Mouse (Mus musculus): ENCODE results near the gene Acly.
A peak's percentile ranks its signal among the peaks of the same experiment; 100 is the strongest.
"Not testable (repeated sequence)": the region's sequence is repeated elsewhere in the genome, so short reads cannot be mapped to it uniquely, and the experiment has no call there.

Acly gene

DNA sequence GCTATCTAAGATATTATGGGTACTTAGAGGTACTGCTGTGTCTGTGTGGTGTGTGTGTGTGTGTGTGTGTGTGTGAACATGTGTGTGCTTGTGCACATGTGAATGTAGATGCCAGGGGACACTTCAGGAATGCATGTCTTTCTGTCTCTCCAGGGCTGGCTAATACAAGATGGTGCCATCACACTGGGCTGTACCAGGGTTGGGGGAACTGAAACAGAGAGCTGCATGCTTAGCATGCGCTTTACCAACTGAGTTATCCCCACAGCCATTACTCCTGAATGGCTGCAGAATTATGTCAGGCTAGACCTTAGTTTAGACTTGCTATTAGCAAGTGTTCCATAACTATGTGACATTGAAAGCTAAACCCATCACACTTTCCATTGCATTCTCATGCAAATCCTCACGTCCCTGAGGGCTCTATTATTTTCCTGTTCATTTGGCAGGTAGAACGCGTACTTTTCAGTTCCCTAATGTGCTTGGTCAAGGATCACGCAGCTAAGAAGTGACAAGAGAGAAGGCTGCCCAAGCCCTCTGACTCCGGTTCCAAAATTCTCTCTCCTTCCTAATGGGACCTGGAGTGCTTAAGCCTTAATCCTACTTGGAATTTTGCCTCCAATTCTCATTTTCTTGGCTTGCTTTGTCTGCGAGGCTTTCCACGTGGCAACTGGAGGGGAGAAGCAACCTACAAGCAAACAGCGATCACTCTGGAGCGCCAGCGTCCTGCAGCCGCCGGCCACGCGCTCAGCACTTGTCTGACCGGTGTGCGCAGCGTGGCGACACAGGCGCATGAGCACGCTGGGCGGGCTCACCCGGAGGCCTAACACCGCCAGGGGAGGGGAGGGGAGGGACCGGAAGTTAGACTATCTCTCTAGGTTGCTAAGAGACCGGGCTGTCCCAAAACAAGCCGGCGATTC, 17.3 kb upstream of the Acly start, which contains the start of gene Ttc25:
Ttc25 (plus strand) TSS at position 776 of the 914 bp plus-strand sequence.
- DNase-seq (ENCODE audit: low spot score) = peak; percentile 95

- no peak for DNase-seq (ENCODE audit: low spot score)
Observed at GRCm38 (mm10) chr11:100541577-100541976, 13.8 kb upstream of the Acly start.

DNA sequence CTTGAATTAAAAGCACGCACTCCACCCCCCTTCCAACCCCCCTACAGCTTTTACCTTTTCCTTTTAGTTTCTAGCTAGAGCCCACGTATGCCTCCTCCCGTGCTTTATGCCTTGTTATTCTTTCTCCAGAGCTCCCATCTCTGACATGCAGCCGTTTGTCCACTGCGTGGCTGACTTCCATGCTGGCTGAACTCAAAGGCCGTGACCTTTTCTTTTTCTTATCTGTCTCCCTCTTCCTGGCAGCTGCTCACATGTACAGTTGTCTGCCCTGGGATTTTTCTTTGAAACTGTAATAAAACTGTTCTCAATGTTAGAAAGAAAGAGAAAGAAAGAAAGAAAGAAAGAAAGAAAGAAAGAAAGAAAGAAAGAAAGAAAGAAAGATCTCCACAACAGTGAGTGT, 13.2 kb upstream of the Acly start:
- DNase-seq (ENCODE audit: low spot score) = no peak

DNA sequence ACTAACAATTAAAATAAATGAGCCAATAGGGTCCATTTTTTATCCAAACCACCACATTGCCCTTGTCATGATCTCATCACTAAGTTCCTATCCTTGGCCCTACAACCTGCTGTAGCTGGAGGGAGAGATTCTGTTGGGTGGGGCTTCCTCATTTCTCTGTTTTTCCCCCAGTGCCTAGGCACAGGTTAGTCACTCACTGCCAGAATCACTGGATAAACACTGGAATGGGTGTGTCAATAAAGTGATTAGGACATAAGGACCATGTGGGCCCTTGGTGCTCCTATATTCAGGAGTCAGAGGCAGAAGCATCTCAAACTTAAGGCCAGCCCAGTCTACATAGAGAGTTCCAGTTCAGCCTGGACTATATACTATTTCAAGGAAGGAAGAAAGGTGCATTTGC, 8.7 kb upstream of the Acly start:
- no peak for DNase-seq (ENCODE audit: low spot score)

DNA sequence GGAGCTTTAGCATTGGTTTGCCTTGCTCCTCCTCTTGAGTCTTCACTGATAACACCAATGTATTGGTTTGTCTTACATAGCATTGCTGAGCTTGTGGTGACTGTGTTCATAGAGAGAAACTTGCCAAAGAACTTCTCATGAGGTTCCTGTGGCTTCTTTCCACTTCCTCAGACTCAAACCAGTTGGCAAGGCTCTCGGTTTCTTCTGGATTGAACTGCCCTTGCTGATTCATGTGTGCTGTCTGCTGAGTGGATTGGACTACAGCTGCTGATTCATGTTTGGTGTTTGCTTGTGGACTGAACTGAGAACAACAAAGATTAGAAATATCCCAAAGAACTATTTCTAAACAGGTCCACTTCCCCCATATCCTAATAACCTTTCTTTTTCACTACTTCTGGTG, 8.2 kb upstream of the Acly start:
- DNase-seq (ENCODE audit: low spot score) = no peak

DNA sequence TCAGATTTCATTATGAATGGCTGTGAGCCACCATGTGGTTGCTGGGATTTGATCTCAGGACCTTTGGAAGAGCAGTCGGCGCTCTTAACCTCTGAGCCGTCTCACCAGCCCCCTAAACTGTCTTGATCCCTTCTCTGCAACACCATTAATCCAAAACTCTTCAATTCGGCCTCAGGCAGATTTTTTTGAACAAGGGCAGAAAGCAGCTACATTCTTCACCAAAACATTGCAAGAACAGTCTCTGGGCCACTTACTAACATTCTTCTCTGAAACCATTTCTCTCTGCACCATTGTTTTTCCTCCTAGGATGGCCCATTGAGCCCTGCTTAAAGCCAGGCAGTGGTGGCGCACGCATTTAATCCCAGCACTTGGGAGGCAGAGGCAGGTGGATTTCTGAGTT, 7.0 kb upstream of the Acly start:
- not testable (repeated sequence) for DNase-seq (ENCODE audit: low spot score)

DNA sequence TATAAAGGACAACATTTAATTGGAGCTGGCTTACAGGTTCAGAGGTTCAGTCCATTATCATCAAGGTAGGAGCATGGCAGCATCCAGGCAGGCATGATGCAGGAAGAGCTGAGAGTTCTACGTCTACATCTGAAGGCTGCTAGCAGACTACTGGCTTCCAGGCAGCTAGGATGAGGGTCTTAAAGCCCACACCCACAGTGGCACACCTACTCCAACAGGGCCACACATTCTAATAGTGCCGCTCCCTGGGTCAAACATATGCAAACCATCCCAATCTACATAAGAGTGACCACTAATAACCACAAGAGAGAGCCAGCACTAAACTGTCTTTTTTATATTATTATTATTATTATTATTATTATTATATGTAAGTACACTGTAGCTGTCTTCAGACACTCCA, 6.6 kb upstream of the Acly start:
- DNase-seq (ENCODE audit: low spot score) = not testable (repeated sequence)

GRCm38 (mm10) chr11:100533871-100534270, 6.1 kb upstream of the Acly start:
- no peak for DNase-seq (ENCODE audit: low spot score)

- DNase-seq (ENCODE audit: low spot score) = no peak
Observed at GRCm38 (mm10) chr11:100528375-100529165, 770 bp upstream of the Acly start.

DNA sequence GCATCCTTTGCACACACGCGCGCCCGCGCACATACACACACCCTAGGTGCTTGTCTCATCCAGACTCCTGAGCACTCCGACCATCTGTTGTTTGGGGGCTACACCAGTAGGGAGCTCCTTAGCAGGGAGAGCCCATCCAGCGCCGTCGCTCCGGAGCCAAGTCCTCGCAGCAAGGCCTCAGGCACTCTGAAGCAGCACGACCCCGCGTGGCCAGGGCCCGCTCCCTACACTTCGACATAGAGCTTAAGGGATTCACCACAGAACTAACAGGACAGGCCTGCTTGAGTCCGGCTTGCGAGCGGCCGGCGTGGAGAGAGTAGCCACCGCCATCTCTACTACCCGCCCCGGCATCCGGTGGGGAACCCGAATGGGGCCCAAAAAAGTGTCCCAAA, 738 bp downstream of the Acly start:
- DNase-seq (ENCODE audit: low spot score) = peak; percentile 70

DNA sequence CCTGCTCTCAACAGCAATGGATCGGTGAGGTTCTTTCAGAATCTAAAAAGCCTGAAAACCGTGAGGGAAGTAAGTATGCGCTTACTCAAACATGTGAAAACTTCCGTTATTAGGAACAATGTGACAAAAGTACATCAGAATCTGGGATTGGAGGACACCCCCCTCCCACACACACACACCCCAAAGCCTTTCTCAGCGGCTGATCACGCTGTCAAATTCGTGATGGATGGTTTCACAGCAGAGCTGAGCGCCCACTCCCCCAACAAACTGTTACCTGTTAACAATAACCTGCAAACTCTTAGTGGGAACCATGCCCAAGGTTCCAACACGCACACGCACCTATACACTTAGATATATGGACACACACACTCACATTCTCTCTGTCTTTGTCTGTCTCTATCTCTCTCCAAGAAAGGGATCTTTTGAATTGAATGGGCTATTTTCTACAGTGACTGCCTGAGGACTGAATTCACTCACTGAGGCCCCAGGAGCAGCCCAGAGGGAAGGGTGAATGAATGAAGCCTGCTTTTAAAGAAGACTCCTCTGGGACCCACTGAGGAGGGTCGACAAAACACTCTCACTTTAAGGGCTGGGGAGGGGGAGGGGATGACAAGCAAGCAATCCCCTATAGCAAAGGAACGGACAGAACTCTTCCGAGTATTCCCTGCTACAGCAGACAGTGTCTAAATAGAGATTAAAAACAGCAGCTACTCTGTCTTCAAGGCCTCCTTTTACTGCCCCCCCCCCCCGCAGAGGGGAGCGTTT, 1.6 kb downstream of the Acly start:
- no peak for DNase-seq (ENCODE audit: low spot score)

DNA sequence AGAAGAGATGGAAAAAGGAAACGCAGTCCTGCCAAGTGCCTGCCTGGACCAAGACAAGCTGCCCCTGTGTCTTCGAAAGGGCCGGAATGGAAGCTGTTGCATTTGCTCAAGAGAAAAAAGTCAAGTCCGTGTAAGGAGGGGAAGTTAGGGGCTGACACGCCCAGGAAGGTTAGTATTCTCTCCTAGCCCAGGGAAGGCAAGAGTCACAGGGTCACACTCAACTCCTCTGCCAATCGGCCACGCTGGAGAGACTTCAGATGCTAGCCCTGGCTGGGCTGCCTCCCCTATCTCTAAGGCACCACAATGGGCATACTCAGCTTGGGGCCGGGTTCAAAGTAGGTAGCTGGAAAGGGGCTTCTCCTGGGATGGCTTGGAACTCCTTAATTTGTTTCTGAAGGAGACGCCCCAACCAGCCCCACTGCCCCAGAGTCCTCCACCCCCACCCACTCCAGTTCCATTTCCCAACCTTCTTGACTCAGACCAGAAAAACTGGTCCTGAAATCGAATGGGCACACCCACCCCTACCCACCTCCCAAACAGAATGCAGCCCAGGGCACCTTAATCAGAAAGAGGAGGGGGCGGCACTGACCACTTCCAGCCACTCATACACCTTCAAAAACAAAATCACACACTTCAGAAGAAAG, 2.7 kb downstream of the Acly start:
- DNase-seq (ENCODE audit: low spot score) = no peak

- peak; percentile 75 for DNase-seq (ENCODE audit: low spot score)
Observed at GRCm38 (mm10) chr11:100524358-100524757, 3.4 kb downstream of the Acly start.

GRCm38 (mm10) chr11:100520838-100521237, 7.0 kb downstream of the Acly start:
- peak; percentile 89 for DNase-seq (ENCODE audit: low spot score)

DNA sequence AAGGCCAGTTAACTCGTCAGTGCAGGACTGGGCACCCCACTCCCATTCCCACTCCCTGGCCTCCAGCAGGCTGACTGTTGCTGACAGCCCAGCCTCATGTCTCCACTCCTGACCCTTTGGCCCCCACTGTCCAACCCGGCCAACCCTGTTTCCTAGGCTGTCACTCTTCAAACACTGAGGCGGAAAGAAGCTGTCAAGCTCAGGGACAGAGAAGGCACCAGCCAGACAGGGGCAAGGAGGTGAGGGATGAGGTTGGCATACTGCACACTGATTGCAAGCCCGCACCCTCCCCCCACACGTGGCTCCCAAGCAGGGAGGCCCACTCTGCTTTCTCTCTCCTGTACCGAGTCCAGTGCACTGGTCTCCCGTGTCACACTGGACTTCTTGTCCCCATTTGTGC, 8.6 kb downstream of the Acly start:
- DNase-seq (ENCODE audit: low spot score) = no peak

DNA sequence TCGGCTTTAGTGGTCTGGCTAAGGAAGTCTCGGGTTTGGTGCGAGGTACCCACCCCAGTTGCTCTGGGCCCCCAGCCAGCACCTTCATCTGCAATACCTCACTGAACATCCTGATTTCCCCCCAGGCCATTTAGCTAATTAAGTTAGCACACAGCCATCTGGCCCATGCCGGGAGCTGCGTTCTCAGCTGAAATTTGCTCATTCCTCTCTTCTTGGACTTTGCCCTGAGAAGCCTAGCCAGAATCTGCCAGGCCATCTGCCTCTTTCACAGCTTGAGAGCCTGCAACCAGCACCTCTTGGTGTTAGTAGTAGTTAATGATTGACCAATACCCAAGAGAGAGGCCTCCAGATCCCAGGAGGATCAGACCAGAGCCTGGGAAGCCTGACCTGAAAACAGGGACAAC, 9.6 kb downstream of the Acly start:
- DNase-seq (ENCODE audit: low spot score) = peak; percentile 97

- DNase-seq (ENCODE audit: low spot score) = peak; percentile 89
Observed at GRCm38 (mm10) chr11:100516291-100516690, 11.5 kb downstream of the Acly start.

- no peak for DNase-seq (ENCODE audit: low spot score)
Observed at GRCm38 (mm10) chr11:100515789-100516188, 12.0 kb downstream of the Acly start.

GRCm38 (mm10) chr11:100515061-100515460, 12.7 kb downstream of the Acly start:
- no peak for DNase-seq (ENCODE audit: low spot score)

GRCm38 (mm10) chr11:100513716-100514115, 14.1 kb downstream of the Acly start:
- DNase-seq (ENCODE audit: low spot score) = no peak

DNA sequence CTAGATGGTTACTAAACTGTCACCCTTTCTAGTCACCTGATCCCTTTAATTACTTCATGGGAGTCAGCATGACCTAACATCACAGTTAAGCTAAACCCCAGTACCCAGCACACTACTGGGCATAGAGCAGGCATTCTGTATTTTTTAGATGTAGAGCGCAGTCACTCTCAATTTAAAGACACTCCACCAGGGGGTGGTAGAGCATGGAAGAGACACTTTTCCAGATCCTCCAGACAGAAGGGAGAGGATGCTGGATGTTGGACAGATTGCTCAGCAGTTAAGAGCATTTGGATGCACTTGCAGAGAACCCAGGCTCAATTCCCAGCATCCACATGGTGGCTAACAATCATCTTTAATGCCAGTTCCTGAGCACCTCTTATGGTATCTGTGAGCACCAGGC, 15.4 kb downstream of the Acly start:
- DNase-seq (ENCODE audit: low spot score) = peak; percentile 81

GRCm38 (mm10) chr11:100510556-100510955, 17.2 kb downstream of the Acly start:
- no peak for DNase-seq (ENCODE audit: low spot score)

Data from MN1 (cell line).